Mouse (Mus musculus) layer of hippocampus, adult 2 months (tissue): ENCODE measurements at regions not wholly inside any gene's neighbourhood (a gene's known extent, or its start where the extent isn't known, plus 50 kb on each side); places are given as distances from the start of the nearest gene placed in this dataset.

Experiments used
- DNase-seq, 2 experiments: peaks; one replicate each; pipeline ENCODE4 v3.0.0; 2022; ENCODE audit warnings: low spot score in 2 of 2
- H3K27ac ChIP-seq: fragments of 200-600 bp; 2 replicates; pipeline ENCODE4 v1.8.1; 2022
- H3K4me3 ChIP-seq: fragments of 200-600 bp; 2 replicates; pipeline ENCODE4 v1.8.1; 2022; ENCODE audit warnings: mild to moderate bottlenecking
- CTCF ChIP-seq: fragments of 200-600 bp; conservative IDR thresholded peaks from 2 replicates; pipeline ENCODE4 v1.8.1; 2022; ENCODE audit warnings: antibody characterized with exemption, mild to moderate bottlenecking, moderate library complexity

- no peak for TF ChIP-seq CTCF
- H3K4me3 ChIP-seq, result no peak overlapping the region
- no peak for DNase-seq
- H3K27ac ChIP-seq, result no peak overlapping the region
These were observed 139.7 kb upstream of the Eef1e1 start for GRCm38 (mm10) chr13:38798514-38798913.

GRCm38 (mm10) chr13:38793456-38793855 is 134.6 kb upstream of the Eef1e1 start:
- H3K27ac ChIP-seq, result no peak overlapping the region
- no peak for DNase-seq
- H3K4me3 ChIP-seq, result no peak overlapping the region
- no peak for TF ChIP-seq CTCF

GRCm38 (mm10) chr13:38780630-38781010 is 121.8 kb upstream of the Eef1e1 start:
- TF ChIP-seq CTCF, result no peak
- no peak overlapping the region for H3K4me3 ChIP-seq
- no peak overlapping the region for H3K27ac ChIP-seq
- DNase-seq, result no peak

- Histone ChIP-seq H3K27ac (no peak overlapping the region), H3K4me3 (no peak overlapping the region)
- TF ChIP-seq CTCF, result no peak
- DNase-seq, result no peak
These were observed 121.2 kb upstream of the Eef1e1 start for GRCm38 (mm10) chr13:38779984-38780629.

GRCm38 (mm10) chr13:38776546-38776945 is 117.7 kb upstream of the Eef1e1 start:
- no peak for TF ChIP-seq CTCF
- DNase-seq, result no peak
- Histone ChIP-seq H3K4me3 (no peak overlapping the region), H3K27ac (no peak overlapping the region)

- TF ChIP-seq CTCF, result no peak
- no peak overlapping the region for H3K27ac ChIP-seq
- no peak for DNase-seq
- no peak overlapping the region for H3K4me3 ChIP-seq
These were observed 114.1 kb upstream of the Eef1e1 start for GRCm38 (mm10) chr13:38772996-38773395.

GRCm38 (mm10) chr13:38766133-38766532 is 107.3 kb upstream of the Eef1e1 start:
- H3K27ac ChIP-seq, result no peak overlapping the region
- no peak overlapping the region for H3K4me3 ChIP-seq
- peak in 1 of 2 experiments; percentile 40 for DNase-seq
- TF ChIP-seq CTCF, result peak; percentile 77

GRCm38 (mm10) chr13:38760261-38760660 is 101.4 kb upstream of the Eef1e1 start:
- Histone ChIP-seq H3K4me3 (no peak overlapping the region), H3K27ac (no peak overlapping the region)
- no peak for DNase-seq
- no peak for TF ChIP-seq CTCF

- DNase-seq, result no peak
- no peak for TF ChIP-seq CTCF
- Histone ChIP-seq H3K4me3 (no peak overlapping the region), H3K27ac (no peak overlapping the region)
These were observed 97.9 kb upstream of the Eef1e1 start for GRCm38 (mm10) chr13:38756629-38757227.

- DNase-seq, result no peak
- no peak for TF ChIP-seq CTCF
- H3K27ac ChIP-seq, result no peak overlapping the region
- H3K4me3 ChIP-seq, result no peak overlapping the region
These were observed 94.9 kb upstream of the Eef1e1 start for GRCm38 (mm10) chr13:38753722-38754121.

GRCm38 (mm10) chr13:38751876-38752275 is 93.0 kb upstream of the Eef1e1 start:
- no peak for DNase-seq
- TF ChIP-seq CTCF, result no peak
- no peak overlapping the region for H3K27ac ChIP-seq
- no peak overlapping the region for H3K4me3 ChIP-seq

GRCm38 (mm10) chr13:38740066-38740465 is 81.2 kb upstream of the Eef1e1 start:
- TF ChIP-seq CTCF, result no peak
- no peak for DNase-seq
- H3K4me3 ChIP-seq, result no peak overlapping the region
- H3K27ac ChIP-seq, result no peak overlapping the region

- Histone ChIP-seq H3K4me3 (no peak overlapping the region), H3K27ac (no peak overlapping the region)
- no peak for DNase-seq
- no peak for TF ChIP-seq CTCF
These were observed 77.6 kb upstream of the Eef1e1 start for GRCm38 (mm10) chr13:38736361-38737035.

- DNase-seq, result no peak
- H3K4me3 ChIP-seq, result no peak overlapping the region
- H3K27ac ChIP-seq, result no peak overlapping the region
- TF ChIP-seq CTCF, result no peak
These were observed 76.4 kb upstream of the Eef1e1 start for GRCm38 (mm10) chr13:38735294-38735693.
